In genomic region chr4:91371131-91371818, GRCm38 (mm10) we compare ENCODE assay signal across 9 mouse cellular contexts. TPM values are rescaled to one million over a fixed set of nuclear protein-coding genes. Genes with fewer than 3 reads are reported as not detected.
A peak's percentile ranks its signal among the peaks of the same experiment; 100 is the strongest.
DNase-seq lines count a peak whose midpoint lies in the region; ATAC-seq and TF ChIP-seq lines count a peak whose summit lies in the region.
"Had no signal": no experiment of that assay in that cellular context is flagged by ENCODE, and none has a peak within 500 bp of the region (broad histone marks: within the 10 kb centered on the region; RNA-seq: fewer than 3 reads in every experiment).

No protein-coding gene starts in this region.

- H3K4me2 ChIP-seq in lung, postnatal 0 days (replicated peaks; ENCODE audit: low read depth, low read length) = peak overlapping the region; percentile 90
- H3K4me2 ChIP-seq in limb, embryonic 15.5 days = peak overlapping the region; percentile 99

- peaks cover 19% of the 10 kb centered on the region for H3K4me1 ChIP-seq in lung, postnatal 0 days (ENCODE audit: insufficient read depth, low read depth, low read length)
- peaks cover 51% of the 10 kb centered on the region for H3K4me1 ChIP-seq in hindbrain, embryonic 10.5 days (replicated peaks)
- H3K4me1 ChIP-seq in limb, embryonic 15.5 days = peaks cover 33% of the 10 kb centered on the region

- peak; percentile 11 for ATAC-seq in lung, postnatal 0 days
- peak; percentile 22; the same call in 1 of the 2 replicates for ATAC-seq in limb, embryonic 15.5 days (ENCODE audit: insufficient number of reproducible peaks, low FRiP score, low TSS enrichment, low read depth)

- H3K4me3 ChIP-seq in lung, postnatal 0 days (ENCODE audit: low read depth, low read length) = peak overlapping the region; percentile 45
- H3K4me3 ChIP-seq in hindbrain, embryonic 10.5 days = peak overlapping the region; percentile 82
- H3K4me3 ChIP-seq in limb, embryonic 15.5 days = peak overlapping the region; percentile 55

- H3K27ac ChIP-seq in lung, postnatal 0 days (ENCODE audit: low read length) = no peak overlapping the region
- H3K27ac ChIP-seq in hindbrain, embryonic 10.5 days = peak overlapping the region; percentile 89
- H3K27ac ChIP-seq in limb, embryonic 15.5 days = no peak overlapping the region

- WGBS in lung, postnatal 0 days = under 1% methylated on average over 57 of the region's 82 CpGs
- WGBS in hindbrain, embryonic 10.5 days = under 1% methylated on average over 82 of the region's 82 CpGs
- WGBS in limb, embryonic 15.5 days = under 1% methylated on average over 75 of the region's 82 CpGs

- DNase-seq in adrenal gland, adult (ENCODE audit: inconsistent age in 2 of 2, low spot score in 1 of 2) = peak; percentile 4 to 33
- no peak for DNase-seq in adrenal gland, postnatal 4 days (ENCODE audit: low spot score in 2 of 2)
- no peak for DNase-seq in lung, postnatal 0 days (ENCODE audit: low spot score)
- no peak for DNase-seq in lung, postnatal 14 days
- peak; percentile 44 for DNase-seq in hindbrain, embryonic 10.5 days (ENCODE audit: low spot score)
- DNase-seq in right cerebral cortex, postnatal 25 days = peak; percentile 78
- DNase-seq in spleen, adult 18-20 months = no peak

- TF ChIP-seq EP300 in lung, postnatal 0 days (IDR thresholded peaks at IDR 0.05) = no peak

- no peaks in the 10 kb centered on the region for H3K36me3 ChIP-seq in lung, postnatal 0 days (ENCODE audit: insufficient read depth, low read length)
- H3K36me3 ChIP-seq in hindbrain, embryonic 10.5 days = no peaks in the 10 kb centered on the region
- H3K36me3 ChIP-seq in limb, embryonic 15.5 days = no peaks in the 10 kb centered on the region

- H3K9ac ChIP-seq in lung, postnatal 0 days (replicated peaks; ENCODE audit: low read depth) = no peak overlapping the region
- 0 out of 2 replicates have a peak overlapping the region, but pooled peaks have one; percentile 42 for H3K9ac ChIP-seq in limb, embryonic 15.5 days

- H3K27me3 ChIP-seq in lung, postnatal 0 days (replicated peaks; ENCODE audit: insufficient read depth, low read length) = peaks cover 50% of the 10 kb centered on the region
- peaks cover 51% of the 10 kb centered on the region for H3K27me3 ChIP-seq in hindbrain, embryonic 10.5 days (ENCODE audit: insufficient read depth, poor library complexity, severe bottlenecking)
- H3K27me3 ChIP-seq in limb, embryonic 15.5 days = peaks cover 67% of the 10 kb centered on the region

- TF ChIP-seq CTCF in lung, postnatal 0 days (IDR thresholded peaks at IDR 0.05) = no peak

- no peaks in the 10 kb centered on the region for H3K9me3 ChIP-seq in lung, postnatal 0 days (ENCODE audit: low read length)
- no peaks in the 10 kb centered on the region for H3K9me3 ChIP-seq in hindbrain, embryonic 10.5 days
- no peaks in the 10 kb centered on the region for H3K9me3 ChIP-seq in limb, embryonic 15.5 days

RNA-seq across cellular contexts. Expression of gene Elavl2, which starts 29.3 kb away (rescaled TPM):
- 10 to 100 TPM; 10.2 to 20.5 TPM for total RNA-seq in adrenal gland, postnatal 4 days (2021)
- polyA plus RNA-seq in lung, postnatal 0 days (2015; fragmentation: Nextera tagmentation; extraction: Ambion mirVana) = 0.39 and 0.46 TPM in 2 replicates
- polyA plus RNA-seq in hindbrain, embryonic 10.5 days (2016; fragmentation: Nextera tagmentation; extraction: Ambion mirVana) = 45.8 and 57.4 TPM in 2 replicates
- polyA plus RNA-seq in limb, embryonic 15.5 days (2015; fragmentation: Nextera tagmentation; extraction: Ambion mirVana) = 1.0 and 2.0 TPM in 2 replicates
- total RNA-seq: neutrophil, adult 5-6 weeks had no signal

Comparison
In these comparisons a context has a peak if more than half of its experiments do, and no peak if none do; other contexts are left out.
1. DNase-seq: peak in adrenal gland, adult (2 of 2), hindbrain, embryonic 10.5 days (single experiment) and right cerebral cortex, postnatal 25 days (single experiment); none in adrenal gland, postnatal 4 days (0 of 2), lung, postnatal 0 days (single experiment), lung, postnatal 14 days (single experiment) and spleen, adult 18-20 months (0 of 2).
2. RNA of gene Elavl2, which starts 29.3 kb away (polyA plus RNA-seq): 45.8 to 57.4 TPM in hindbrain, embryonic 10.5 days; 1.0 to 2.0 TPM in limb, embryonic 15.5 days and 0.39 to 0.46 TPM in lung, postnatal 0 days; every median in the first group is over 10 times any median in the second.
3. Peak in every context shown above with its lines, with median percentiles within 50 percentile points of each other: H3K4me3 ChIP-seq.